12 mouse cellular contexts compared by ENCODE assay signal in the genomic region with DNA sequence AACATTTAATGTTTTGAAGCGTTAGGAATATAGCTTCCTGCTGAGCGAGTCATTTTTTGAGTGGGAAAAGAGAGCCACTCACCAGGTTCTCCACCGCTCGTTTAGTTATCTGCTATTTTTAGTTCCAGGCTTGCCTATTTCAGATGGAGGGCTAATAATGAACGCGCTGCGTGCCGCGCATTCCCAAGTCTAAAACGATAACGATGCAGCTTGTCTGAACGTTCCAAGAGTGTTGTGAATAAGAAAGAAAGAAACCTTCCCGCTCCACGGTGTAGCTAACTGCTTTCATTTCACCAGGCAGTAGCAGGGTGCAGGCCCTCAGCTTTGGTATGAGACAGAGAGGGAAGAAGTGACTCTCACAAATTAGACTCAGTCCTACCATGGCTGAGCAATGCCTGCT.
DNase-seq lines count a peak whose midpoint lies in the region; ATAC-seq lines count a peak whose summit lies in the region.
"Had no signal": no experiment of that assay in that cellular context is flagged by ENCODE, and none has a peak within 500 bp of the region (broad histone marks: within the 10 kb centered on the region; RNA-seq: fewer than 3 reads in every experiment).

No protein-coding gene starts in this region.

- H3K27ac ChIP-seq in heart, embryonic 10.5 days: peak overlapping the region; percentile 86
- no peak overlapping the region for H3K27ac ChIP-seq in midbrain, embryonic 13.5 days
- H3K27ac ChIP-seq: embryonic facial prominence, embryonic 10.5 days had no signal

- no peak for DNase-seq in frontal cortex, postnatal 10 days (ENCODE audit: low spot score in 2 of 2)
- peak; percentile 12 for DNase-seq in ZHBTc4 (ENCODE audit: low read depth, low spot score)
- DNase-seq in heart, embryonic 10.5 days (ENCODE audit: low spot score): peak; percentile 76
- DNase-seq in gastrocnemius, postnatal 10 days: no peak
- no peak for DNase-seq in adrenal gland, adult (ENCODE audit: inconsistent age in 2 of 2, low spot score in 1 of 2)
- DNase-seq in ovary, postnatal 36 days (ENCODE audit: low spot score): no peak
- DNase-seq: gastrocnemius, postnatal 14 days had no signal

- no peaks in the 10 kb centered on the region for H3K9me3 ChIP-seq in heart, embryonic 10.5 days
- no peaks in the 10 kb centered on the region for H3K9me3 ChIP-seq in midbrain, embryonic 13.5 days
- H3K9me3 ChIP-seq: embryonic facial prominence, embryonic 10.5 days had no signal

- H3K4me3 ChIP-seq in heart, embryonic 10.5 days: no peak overlapping the region; the same call in 1 of the 2 replicates
- no peak overlapping the region for H3K4me3 ChIP-seq in midbrain, embryonic 13.5 days (replicated peaks)
- H3K4me3 ChIP-seq: embryonic facial prominence, embryonic 10.5 days had no signal

- H3K36me3 ChIP-seq in heart, embryonic 10.5 days: no peaks in the 10 kb centered on the region
- H3K36me3 ChIP-seq in midbrain, embryonic 13.5 days: no peaks in the 10 kb centered on the region
- H3K36me3 ChIP-seq: embryonic facial prominence, embryonic 10.5 days had no signal

- 31% methylated on average over 14 of the region's 14 CpGs for WGBS in heart, embryonic 10.5 days
- WGBS in midbrain, embryonic 13.5 days: 73% methylated on average over 14 of the region's 14 CpGs

- H3K4me1 ChIP-seq in heart, embryonic 10.5 days: peaks cover 21% of the 10 kb centered on the region
- H3K4me1 ChIP-seq in midbrain, embryonic 13.5 days (replicated peaks): no peaks in the 10 kb centered on the region
- H3K4me1 ChIP-seq: embryonic facial prominence, embryonic 10.5 days had no signal

- H3K4me2 ChIP-seq in midbrain, embryonic 13.5 days (replicated peaks): no peak overlapping the region

- no peak overlapping the region for H3K9ac ChIP-seq in midbrain, embryonic 13.5 days (replicated peaks)

- peak; percentile 81 for ATAC-seq in frontal cortex, adult (ENCODE audit: low TSS enrichment)
- 0 out of 2 replicates have a peak, but pooled peaks have one; percentile 60 for ATAC-seq in midbrain, embryonic 13.5 days
- ATAC-seq: activated CD4-positive, CD25-positive, alpha-beta regulatory T cell, adult 4 months; CD4-positive, CD25-positive, alpha-beta regulatory T cell, adult 4 months had no signal

- H3K27me3 ChIP-seq in heart, embryonic 10.5 days (ENCODE audit: insufficient read depth, poor library complexity, severe bottlenecking): no peaks in the 10 kb centered on the region
- H3K27me3 ChIP-seq in midbrain, embryonic 13.5 days: no peaks in the 10 kb centered on the region

Comparison
In these comparisons a context has a peak if more than half of its experiments do, and no peak if none do; other contexts are left out.
1. DNase-seq: peak in ZHBTc4 (single experiment) and heart, embryonic 10.5 days (single experiment); none in frontal cortex, postnatal 10 days (0 of 2), gastrocnemius, postnatal 10 days (single experiment), adrenal gland, adult (0 of 2) and ovary, postnatal 36 days (single experiment).